Mouse (Mus musculus): ENCODE measurements around the gene Ppa2.

Gene Ppa2

DNA sequence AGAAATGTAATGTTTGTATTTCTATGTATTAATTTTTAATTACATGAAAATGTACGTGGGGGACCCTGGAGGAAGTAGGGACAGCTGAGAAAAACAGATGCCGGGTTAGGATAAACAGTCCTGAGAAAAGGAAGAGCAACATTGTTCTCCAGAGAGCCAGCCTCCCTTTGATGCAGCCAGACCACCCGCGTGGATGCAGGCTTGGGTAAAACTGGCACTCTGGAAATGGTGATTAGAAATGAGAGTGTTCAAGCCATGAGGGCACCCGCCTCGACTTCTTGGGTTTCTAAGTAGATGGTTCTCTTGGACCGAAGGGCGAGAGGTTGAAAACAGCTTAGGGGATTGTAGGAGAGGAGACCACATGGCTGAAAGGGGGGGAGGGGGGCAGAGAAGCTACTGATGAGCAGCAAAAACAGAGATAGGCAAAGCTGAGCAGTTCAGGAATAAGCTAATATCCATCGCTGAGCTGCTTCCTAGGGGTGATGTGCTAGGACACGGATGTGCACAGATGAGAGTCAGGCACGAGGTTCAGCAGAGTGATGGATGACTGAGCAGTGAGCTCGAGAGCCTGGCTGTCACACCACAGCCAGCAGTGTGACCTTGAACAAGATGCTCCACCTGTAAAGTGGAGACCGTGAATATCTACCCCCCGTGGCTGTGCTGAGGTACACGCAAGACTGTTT is 21.4 kb downstream of the Ppa2 start:
- DNase-seq (ENCODE audit: low spot score in 2 of 2) = no peak

DNA sequence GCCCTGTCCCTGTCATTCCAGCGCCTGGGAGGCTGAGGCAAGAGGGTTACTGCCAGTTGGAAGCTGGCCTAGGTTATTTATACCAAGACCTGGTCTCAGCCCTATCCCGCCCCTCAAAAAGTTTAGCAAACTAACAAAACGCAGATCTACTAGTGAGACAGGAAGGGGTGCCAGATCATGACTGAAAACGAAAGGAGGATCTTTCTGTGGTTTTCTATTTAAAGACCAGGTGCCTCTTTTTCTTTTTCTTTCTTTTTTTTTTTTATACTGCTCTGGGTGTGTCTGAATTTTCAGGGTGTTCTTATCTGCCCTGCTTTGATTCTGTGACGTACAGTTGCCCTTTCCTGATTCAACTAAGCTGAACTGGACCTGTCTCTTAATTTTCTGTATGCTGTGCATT is 22.4 kb downstream of the Ppa2 start:
- DNase-seq (ENCODE audit: low spot score in 2 of 2) = no peak

DNA sequence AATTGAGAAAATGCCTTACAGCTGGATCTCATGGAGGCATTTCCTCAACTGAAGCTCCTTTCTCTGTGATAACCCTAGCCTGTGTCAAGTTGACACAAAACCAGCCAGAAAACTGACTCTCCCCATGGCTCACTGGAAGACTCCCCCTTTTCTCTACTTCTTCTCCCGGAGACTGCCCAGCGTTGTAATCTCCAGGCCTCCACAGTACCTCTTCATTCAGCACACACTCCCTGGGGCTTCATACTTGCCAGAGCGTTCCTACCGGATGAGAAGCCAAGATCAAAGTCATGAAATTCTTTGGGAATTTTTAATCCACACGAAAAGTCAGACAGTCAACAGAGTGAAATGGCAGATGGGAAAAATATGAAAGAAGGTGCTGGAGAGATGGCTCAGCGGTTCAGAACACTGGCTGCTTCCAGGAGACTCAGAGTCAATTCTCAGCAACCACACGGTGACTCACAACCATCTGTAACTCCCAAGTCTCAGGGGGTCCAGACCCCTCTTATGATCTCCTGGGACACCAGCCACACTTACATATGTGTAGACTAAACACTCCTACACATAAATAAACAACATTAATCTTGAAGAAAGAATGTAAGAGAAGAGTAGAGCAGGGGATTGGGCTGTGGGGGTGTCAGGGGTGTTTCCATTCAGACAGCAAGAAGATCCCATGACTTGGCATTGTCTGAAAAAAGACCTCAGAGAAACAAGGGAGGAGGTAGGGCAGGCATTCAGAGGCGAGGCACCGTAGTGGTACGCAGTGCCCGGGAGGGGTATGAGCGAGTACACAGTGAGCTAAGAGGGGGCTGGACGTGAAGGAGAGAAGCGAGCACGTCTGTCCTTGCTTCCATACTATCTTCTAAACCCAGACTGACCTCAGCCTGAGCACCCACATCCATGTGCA is 23.6 kb downstream of the Ppa2 start:
- DNase-seq (ENCODE audit: low spot score in 2 of 2) = no peak

DNA sequence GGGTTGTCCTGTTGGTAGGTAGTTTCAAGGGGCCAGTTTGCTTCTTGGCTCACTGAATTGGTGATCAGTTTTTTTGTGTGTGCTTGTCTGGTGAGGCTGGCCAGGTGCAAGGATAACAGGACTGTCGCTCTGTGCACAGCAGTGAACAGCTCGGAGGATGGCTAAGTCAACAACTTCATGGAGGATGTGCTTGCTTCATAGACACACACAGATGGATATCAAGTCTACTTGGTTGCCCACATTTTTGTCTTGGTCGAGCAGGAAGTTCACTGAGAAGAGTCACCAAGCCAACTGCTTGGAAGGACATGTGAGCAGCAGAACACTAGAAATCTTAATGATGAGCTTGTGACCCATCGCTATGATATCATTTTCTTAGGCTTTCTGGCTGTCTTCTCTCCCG is 24.8 kb downstream of the Ppa2 start:
- DNase-seq (ENCODE audit: low spot score in 2 of 2) = no peak

DNA sequence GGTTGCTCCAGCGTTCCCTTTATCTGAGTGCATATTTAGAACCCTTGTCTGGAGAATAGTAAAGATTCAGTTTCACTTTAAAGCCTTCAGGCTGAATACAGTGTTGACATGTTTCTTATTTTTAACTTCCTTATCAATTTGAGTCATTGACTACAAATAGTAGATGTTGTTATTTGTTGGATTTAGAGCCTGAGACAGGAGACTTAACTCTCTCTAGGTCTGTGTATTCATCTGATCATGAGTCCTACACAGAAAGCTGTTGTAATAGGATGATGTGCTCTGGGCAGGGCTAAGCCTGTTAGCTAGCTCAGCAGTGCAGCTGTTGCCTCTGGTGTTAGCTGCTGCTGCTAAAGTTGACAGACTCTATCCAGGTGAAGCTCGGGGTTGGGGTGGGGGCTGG is 25.3 kb downstream of the Ppa2 start:
- DNase-seq (ENCODE audit: low spot score in 2 of 2) = no peak

DNA sequence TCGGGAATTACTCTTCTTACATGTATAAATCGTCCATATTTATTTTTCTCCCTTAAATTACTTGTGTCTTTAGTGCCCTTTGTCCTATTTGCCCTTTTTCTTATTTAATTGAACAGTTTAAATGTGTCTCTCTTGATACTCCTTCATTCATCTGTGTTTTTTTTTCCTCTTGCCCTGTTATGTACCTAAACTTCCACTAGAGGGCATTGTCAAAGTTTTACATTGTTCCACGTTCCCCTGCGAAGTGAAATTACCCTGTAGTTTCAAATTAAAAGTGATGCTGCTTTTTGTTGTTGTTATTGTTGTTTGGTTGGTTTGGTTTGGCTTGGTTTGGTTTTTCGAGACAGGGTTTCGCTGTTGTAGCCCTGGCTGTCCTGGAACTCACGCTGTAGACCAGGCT is 26.5 kb downstream of the Ppa2 start:
- DNase-seq (ENCODE audit: low spot score in 2 of 2) = no peak

DNA sequence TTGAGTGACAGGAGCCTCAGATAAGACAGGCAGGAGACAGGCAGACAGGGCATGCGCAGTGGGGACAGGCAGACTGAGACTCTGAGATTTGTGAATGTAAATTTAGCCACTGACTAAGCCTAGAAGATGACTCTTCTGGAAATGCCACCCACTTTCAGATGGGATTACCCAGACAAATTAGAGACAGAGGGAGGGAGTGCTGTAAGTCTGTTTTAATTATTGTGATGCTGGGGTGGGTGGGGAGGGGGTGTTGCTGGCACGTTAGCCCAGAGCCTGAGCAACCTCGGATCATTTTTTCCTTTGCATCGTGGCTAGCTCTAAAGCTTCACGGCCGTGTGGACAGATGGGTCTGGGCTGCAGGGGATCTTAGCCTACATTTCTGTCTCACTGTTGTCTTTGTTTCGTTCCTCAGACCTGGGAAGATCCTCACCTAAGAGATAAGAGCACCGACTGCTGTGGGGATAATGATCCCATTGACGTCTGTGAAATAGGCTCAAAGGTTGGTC is 29.0 kb downstream of the Ppa2 start:
- no peak for DNase-seq (ENCODE audit: low spot score in 2 of 2)

DNA sequence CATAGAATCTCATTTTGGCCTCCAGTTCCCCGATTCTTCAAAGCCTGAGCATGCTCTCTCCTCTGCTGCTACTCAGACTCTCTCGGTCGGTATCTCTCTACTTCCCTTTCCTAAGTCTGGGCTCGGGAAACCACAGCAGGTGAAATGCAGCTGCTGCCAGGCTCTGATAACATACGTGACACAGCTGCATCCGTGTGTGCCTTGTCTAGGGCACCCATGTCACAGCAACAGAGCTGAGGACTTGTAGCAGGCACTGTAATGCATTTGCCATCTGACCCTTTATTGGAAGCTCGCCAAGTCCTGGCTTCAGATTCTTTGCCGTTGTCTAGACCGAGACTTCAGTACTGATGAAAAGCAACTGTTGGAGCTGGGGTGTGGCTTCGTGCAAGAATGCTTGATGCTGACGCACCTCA is 29.5 kb downstream of the Ppa2 start:
- no peak for DNase-seq (ENCODE audit: low spot score in 2 of 2)

DNA sequence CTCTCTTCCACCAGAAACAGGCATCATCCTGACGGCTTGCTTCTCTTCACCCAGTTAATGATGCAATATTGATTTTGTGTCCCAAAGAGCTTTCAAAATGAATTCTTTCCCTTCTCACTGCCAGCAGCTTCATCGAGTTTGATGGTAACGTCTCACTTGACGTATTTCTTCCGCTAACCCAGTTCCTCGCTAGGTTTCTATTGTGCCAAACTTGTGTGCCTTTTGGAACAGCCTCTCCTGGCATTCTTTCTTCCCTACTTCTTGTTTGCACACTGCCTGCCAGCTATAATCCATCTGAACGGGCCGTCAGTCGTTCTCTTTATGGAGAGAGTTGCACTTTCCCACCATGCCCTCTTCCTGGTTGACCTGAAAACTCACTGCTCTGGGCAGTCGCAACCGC is 31.2 kb downstream of the Ppa2 start:
- no peak for DNase-seq (ENCODE audit: low spot score in 2 of 2)

DNA sequence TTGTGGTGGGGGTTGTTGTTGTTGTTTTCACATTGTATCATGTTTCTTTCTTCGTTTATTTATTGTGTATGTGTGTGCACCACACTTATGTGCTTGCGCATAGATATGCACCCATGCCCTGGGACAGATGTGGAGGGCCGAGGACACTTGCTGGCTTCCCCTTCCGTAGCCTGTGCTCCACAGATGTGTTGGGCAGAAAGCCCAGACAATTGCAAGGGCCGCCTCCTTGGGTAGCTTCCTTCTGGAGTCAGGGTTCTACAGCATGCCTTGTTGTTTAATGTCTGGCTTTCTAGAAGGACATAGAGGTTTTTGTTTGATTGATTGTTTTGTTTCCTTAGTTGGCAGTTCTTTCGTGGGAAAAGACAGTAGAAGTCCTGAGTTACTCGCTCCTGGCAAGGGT is 37.6 kb downstream of the Ppa2 start:
- DNase-seq (ENCODE audit: low spot score in 2 of 2) = no peak

DNA sequence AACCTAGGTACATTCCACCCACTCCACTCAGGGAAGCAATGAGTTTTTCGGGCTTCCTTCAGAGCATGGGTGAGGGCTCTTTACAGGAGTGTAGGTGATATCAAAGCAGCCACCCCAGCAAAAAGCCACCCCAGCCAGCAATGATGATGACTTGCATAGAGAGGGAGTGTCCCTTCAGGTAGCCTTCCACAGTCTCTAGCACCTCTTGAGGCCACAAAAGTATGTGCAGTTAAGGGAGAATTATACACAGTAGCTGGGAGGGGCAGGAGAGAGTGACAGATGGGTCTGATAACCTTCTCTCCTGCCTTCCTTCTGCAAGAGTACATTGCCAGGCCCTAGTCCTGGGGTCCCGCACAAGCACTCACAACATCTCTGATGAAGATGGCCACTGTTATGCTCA is 38.9 kb downstream of the Ppa2 start:
- DNase-seq (ENCODE audit: low spot score in 2 of 2) = no peak

DNA sequence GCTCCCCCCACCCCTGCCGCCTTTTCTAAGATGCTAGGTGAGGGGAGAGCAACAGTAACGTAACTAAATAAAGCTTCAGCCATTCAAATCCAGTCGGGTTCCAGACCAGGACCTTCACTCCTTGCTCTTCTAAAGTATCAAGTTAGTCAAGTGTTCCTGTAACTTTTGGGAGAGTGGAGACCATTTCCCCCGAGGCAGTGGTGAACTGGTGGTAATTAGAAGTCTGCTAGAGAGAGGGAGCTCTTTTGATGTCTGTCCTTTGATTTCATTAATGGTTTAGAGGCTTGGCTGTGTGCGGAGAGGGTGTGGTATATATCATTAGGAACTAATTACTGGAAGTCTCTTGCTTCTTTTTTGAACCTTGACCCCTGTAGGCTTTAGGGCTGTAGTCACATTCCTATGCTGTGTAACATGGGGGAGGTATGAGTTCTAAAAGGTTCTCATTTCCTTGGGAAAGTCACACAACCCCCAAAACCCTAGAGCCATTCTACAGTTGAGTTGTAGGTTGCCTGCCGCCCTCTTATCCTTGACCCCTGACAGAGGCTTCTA is 47.6 kb downstream of the Ppa2 start:
- no peak for DNase-seq (ENCODE audit: low spot score in 2 of 2)

DNA sequence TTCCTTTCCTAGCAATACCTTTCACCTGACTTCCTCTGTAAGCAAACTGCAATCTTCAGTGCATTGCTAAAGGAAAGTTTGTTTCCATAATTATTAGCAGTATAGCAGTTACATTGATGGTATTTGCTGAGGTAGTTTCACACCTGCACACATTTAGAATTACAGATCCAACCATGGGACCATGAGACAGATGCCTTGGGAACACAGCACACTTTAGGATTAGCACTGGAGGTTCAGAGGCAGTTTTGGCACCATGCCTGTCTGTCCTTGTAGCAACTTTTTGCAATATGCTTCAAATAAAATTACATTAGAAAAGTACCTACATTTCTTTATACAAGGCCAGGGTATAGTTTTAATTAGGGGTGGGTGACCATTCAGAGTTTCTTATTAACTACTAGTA is 48.1 kb downstream of the Ppa2 start:
- no peak for DNase-seq (ENCODE audit: low spot score in 2 of 2)

DNA sequence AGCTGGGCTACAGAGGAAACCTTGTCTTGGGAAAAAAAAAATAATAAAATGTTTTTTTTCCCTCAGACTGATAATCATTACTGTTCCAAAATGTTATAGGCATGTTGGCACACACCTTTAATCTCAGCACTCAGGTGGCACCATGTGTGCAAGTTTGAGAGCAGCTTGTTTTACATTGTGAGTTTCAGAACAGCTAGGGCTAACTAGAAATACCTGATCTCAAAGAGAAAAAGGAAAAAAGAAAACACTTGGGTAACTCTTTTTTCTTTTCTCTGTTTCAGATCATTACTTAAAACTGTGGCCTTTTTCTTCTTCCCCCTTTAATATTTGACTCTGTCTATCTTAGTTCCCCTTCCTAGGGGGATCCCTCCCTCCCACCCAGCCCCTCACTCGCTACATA is 51.5 kb downstream of the Ppa2 start:
- no peak for DNase-seq (ENCODE audit: low spot score in 2 of 2)

DNA sequence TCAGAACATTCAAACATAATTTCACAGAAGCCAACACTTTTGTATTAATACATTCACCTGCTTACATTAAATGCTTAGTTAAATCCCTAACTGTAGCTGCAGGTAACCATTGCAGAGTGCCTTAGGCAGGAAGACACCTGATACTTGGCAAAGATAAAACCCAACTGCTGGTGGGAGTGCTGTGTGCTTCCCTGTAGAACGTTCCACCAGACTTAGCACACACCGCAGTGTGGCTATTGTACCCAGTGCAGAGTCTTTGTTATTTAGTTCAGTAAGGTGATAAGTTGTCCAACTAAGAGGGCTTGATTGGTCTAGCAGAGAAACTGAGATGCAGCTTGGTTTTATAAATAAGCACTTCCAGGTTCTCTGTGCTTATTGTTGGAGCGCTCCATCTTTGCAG is 54.2 kb downstream of the Ppa2 start:
- DNase-seq (ENCODE audit: low spot score in 2 of 2) = no peak

DNA sequence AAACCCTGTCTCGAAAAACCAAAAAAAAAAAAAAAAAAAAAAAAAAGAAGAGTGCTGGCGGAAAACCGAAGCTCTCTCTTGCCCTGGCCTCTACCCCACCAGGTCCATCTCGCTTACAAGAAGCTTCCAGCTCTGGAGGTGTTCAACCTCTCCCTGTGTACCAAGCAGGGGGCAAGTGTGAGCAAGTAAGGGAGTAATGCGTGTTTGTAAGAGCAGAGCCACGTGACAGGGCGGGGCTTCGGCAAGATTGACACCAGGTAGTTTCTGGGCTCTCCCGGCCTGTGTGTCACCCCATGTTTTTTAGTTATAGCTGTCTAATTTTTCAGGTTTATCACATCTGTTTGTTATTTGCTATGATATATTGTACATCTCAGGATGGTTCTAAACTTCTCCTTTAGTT is 56.2 kb downstream of the Ppa2 start:
- DNase-seq (ENCODE audit: low spot score in 2 of 2) = no peak

DNA sequence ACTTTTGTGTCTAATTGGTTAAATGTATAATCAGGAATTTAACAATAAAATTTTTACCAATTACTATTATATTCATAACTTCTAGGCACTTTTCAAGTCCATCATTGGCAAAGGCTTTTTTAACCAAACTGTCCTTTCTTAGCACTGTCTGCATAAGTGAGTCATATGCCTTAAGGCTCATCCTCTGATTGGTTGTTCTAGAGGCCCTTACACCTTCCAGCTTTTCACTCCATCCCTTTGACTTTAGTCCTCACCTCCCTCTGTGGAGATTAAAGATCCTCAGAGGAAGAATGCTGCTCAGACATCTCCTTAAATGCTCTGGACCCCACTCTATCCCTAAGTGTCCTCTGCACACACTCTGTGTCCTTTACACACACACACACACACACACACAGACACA is 68.3 kb downstream of the Ppa2 start:
- DNase-seq (ENCODE audit: low spot score in 2 of 2) = no peak

DNA sequence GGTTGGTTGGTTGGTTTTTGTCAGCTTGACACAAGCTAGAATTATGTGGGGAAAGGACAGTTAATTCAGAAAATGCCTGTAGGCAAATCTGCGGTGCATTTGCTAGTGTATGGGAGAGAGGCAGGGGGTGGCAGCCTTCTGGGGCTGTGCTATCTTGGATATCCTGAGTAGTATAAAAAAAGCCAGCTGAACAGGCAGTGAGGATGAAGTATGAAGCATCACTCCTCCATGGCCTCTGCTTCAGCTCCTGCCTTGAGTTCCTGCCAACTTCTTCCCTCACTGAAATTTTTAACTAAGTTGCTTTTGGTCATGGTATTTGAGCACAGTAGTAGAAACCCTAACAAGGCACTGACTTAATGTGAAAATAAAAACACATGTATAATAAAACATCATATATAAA is 70.1 kb downstream of the Ppa2 start:
- DNase-seq (ENCODE audit: low spot score in 2 of 2) = no peak

DNA sequence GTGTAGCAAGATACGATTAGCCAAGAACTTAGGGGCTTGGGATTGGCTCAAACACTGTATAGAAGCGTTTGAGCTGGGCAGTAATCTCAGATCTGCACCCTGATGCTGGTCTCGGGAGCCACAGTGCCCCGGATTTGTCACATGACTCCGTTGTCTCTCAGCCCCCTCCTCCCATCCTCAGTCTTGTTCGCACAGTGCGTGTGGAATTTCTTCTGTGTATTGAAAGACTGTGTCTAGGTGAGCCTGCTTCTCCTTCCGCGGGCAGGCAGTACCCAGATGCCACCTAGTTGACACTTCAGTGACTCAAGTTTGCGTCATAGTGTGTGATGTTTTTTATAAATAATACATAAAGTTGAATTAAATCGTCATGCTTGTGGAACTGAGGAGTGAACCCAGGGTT is 71.6 kb downstream of the Ppa2 start:
- DNase-seq (ENCODE audit: low spot score in 2 of 2) = no peak

DNA sequence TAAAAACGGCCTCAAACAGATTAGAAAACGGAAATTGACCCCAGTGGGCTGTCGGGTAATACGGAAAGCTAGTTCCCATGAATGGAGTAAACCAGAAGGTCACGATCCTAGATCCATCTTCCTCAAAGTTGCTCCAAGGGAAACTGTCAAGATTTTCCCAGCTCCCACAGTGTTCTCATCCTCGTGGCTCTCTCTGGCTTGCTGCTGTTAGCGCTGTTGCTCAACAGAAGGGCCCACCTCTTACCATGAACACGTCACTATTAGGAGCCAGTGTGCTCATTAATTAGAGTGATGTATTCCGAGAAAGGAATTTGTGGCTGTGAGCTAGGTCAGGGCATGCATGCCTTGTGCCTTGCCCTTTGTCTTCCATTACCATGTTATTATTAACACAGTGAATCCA is 72.2 kb downstream of the Ppa2 start:
- DNase-seq (ENCODE audit: low spot score in 2 of 2) = no peak

DNA sequence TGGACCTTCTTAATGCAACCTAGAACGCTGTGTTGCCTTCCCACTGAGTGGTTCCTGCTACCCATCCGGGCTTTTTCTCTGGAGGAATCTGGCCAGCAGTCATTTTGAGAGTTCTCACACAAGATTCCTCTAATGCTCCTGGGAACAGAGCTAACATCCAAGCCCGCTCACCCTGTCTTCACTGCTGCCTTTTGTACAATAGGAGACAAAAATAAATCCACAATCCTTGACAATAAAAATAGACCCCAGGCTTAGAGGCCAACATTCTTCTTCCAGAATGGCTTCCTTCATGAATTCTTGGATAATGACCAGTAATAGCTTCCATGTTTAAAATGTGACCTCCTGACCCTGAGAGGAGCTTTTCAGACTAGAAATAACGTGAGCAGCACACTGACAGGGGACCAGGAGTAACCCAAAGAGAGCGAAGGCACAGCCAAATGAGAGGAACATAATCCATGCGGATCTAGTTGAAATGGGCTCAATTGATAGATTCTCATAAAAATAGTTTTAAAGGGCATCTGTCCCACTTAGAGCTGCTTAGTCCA is 74.3 kb downstream of the Ppa2 start:
- no peak for DNase-seq (ENCODE audit: low spot score in 2 of 2)

DNA sequence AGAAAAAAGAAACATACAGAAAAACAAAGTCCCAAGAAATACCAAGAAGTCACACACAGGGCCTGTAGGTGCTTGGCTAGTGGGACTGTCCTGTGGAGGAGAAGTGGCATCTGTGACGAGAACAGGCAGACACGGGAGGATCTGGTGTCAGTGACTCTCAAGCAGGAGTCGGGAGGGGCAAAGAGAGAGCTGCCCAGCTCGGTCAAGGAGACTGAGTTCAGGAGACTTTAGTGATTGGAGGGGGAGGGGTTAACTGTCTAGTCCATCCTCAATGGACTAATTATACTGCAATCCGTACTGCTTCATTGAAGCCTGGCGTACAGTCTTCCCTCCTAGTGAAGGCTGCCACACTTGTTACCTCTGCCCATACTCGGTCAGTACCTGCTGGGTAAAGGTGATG is 77.4 kb downstream of the Ppa2 start:
- DNase-seq (ENCODE audit: low spot score in 2 of 2) = no peak

Data from urinary bladder, adult 18-20 months (tissue).